Mouse (Mus musculus) stomach, embryonic 14.5 days (tissue): ENCODE data around the gene Olfr381. TPM values are rescaled to one million over a fixed set of nuclear protein-coding genes. Genes with fewer than 3 reads are reported as not detected.
"Not testable (repeated sequence)": the region's sequence is repeated elsewhere in the genome, so short reads cannot be mapped to it uniquely, and the experiment has no call there.

ENCODE experiments used
- ATAC-seq: fragments of 200-750 bp; cut with Nextera tagmentation; 2 replicates; pipeline ENCODE4 v1.8.0; 2017; ENCODE audit warnings: low read depth, moderate TSS enrichment; ENCODE audit not compliant: insufficient number of reproducible peaks, insufficient read depth, low FRiP score
- H3K27ac ChIP-seq: fragments of 300-500 bp; sonication (generic); 2 replicates; pipeline ENCODE4 v1.5.1; 2014; ENCODE audit warnings: mild to moderate bottlenecking, low read length, moderate library complexity, mixed read lengths
- H3K27me3 ChIP-seq: fragments of 300-500 bp; sonication (generic); 2 replicates; pipeline ENCODE4 v1.6.1; 2014; ENCODE audit warnings: low read length, control low read depth, mixed read lengths; ENCODE audit not compliant: control insufficient read depth, insufficient read depth
- H3K36me3 ChIP-seq: fragments of 300-500 bp; sonication (generic); 2 replicates; pipeline ENCODE4 v1.6.1; 2014; ENCODE audit warnings: mild to moderate bottlenecking, control low read depth, low read length, moderate library complexity, mixed read lengths; ENCODE audit not compliant: control insufficient read depth, insufficient read depth
- H3K4me1 ChIP-seq: fragments of 300-500 bp; sonication (generic); 2 replicates; pipeline ENCODE4 v1.6.1; 2014; ENCODE audit warnings: low read length, control low read depth, mixed read lengths; ENCODE audit not compliant: control insufficient read depth, insufficient read depth
- H3K4me2 ChIP-seq: fragments of 300-500 bp; sonication (generic); replicated peaks from 2 replicates; pipeline ENCODE4 v1.6.1; 2014; ENCODE audit warnings: low read depth, low read length, control low read depth
- H3K4me3 ChIP-seq: fragments of 300-500 bp; sonication (generic); 2 replicates; pipeline ENCODE4 v1.5.1; 2014; ENCODE audit warnings: low read depth, low read length, control low read depth
- H3K9ac ChIP-seq: fragments of 300-500 bp; sonication (generic); replicated peaks from 2 replicates; pipeline ENCODE4 v1.6.1; 2014; ENCODE audit warnings: low read depth, mild to moderate bottlenecking, control low read depth, low read length, moderate library complexity, mixed read lengths
- H3K9me3 ChIP-seq: fragments of 300-500 bp; sonication (generic); 2 replicates; pipeline ENCODE4 v1.6.1; 2016; ENCODE audit warnings: low read depth, low read length, control low read depth; ENCODE audit not compliant: control insufficient read depth
- WGBS: fragments of 180-500 bp; shearing (Covaris S2); extraction: QIAGEN DNeasy Blood & Tissue Kit; methylation state at CpG from one replicate; pipeline ENCODE4 v1.1.7; 2014; 5-methylcytosine and 5-hydroxymethylcytosine counted together
- polyA plus RNA-seq: library from polyadenylated mRNA; unstranded; fragments of >200 nt; fragmentation: Nextera tagmentation; extraction: Ambion mirVana; gene quantifications from 2 replicates; pipeline ENCODE4 v1.2.1, GENCODE M21; 2014

Olfr381 gene
- not detected in 2 replicates for polyA plus RNA-seq

DNA sequence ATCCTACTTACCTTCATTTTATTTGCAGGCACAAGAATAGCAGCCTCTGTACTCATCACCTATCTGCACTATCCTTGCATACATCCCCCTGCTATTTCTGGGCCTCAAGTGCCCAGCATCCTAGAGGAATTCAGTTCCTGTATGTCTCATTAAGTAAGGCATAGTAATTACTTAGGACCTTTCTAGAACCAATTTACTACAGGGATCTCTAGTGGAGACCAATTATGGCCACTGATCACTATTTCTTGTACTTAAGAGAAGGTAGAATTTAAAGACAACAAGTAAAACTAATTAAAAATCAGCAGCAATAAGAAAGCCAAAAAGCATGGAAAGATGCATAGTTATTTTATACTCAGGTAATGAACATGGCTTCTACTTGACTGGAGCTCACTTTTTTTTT is at the start of gene Olfr381:
Gene Olfr381, minus strand, starts transcription at position 101 of the 400 bp plus-strand sequence.
- no peaks in the 10 kb centered on the region for H3K36me3 ChIP-seq
- no peak within 1 kb of the TSS for H3K9ac ChIP-seq
- ATAC-seq: no peak
- H3K4me2 ChIP-seq: no peak within 1 kb of the TSS
- H3K27me3 ChIP-seq: no peaks in the 10 kb centered on the region
- H3K9me3 ChIP-seq: no peaks in the 10 kb centered on the region
- H3K4me3 ChIP-seq: no peak within 1 kb of the TSS
- no peaks in the 10 kb centered on the region for H3K4me1 ChIP-seq
- no peak within 1 kb of the TSS for H3K27ac ChIP-seq

GRCm38 (mm10) chr11:73528971-73529370 is 37.6 kb upstream of the Olfr381 start:
- not testable (repeated sequence) for H3K4me3 ChIP-seq, ATAC-seq, H3K4me2 ChIP-seq, H3K9ac ChIP-seq, H3K4me1 ChIP-seq, H3K27ac ChIP-seq, H3K36me3 ChIP-seq, H3K27me3 ChIP-seq, H3K9me3 ChIP-seq
- WGBS: 91% methylated on average over 1 of the region's 1 CpGs

GRCm38 (mm10) chr11:73517097-73517496 is 25.7 kb upstream of the Olfr381 start, which contains the start of gene Olfr382:
TSS of gene Olfr382 (minus strand) at chr11:73517197.
- H3K4me3 ChIP-seq: no peak within 1 kb of the TSS
- H3K4me2 ChIP-seq: no peak within 1 kb of the TSS
- no peaks in the 10 kb centered on the region for H3K27me3 ChIP-seq
- peaks cover 4% of the 10 kb centered on the region; the same call in 1 of the 2 replicates for H3K9me3 ChIP-seq
- H3K27ac ChIP-seq: no peak within 1 kb of the TSS
- no peaks in the 10 kb centered on the region for H3K4me1 ChIP-seq
- ATAC-seq: no peak
- no peak within 1 kb of the TSS for H3K9ac ChIP-seq
- H3K36me3 ChIP-seq: no peaks in the 10 kb centered on the region

GRCm38 (mm10) chr11:73457408-73457807 is 34.0 kb downstream of the Olfr381 start, which contains the start of gene Olfr380:
TSS of gene Olfr380 (minus strand) at chr11:73457508.
- H3K4me2 ChIP-seq: no peak within 1 kb of the TSS
- WGBS: 82% methylated on average over 1 of the region's 1 CpGs

More at GRCm38 (mm10) chr11:73457408-73457807, 34.0 kb downstream of the Olfr381 start, which contains the start of gene Olfr380:
- Histone ChIP-seq H3K4me1 (no peaks in the 10 kb centered on the region), H3K27ac (no peak within 1 kb of the TSS), H3K9me3 (no peaks in the 10 kb centered on the region), H3K4me3 (no peak within 1 kb of the TSS), H3K27me3 (no peaks in the 10 kb centered on the region), H3K36me3 (no peaks in the 10 kb centered on the region), H3K9ac (no peak within 1 kb of the TSS)
- ATAC-seq: no peak

Other genes starting within 250 kb of the Olfr381 start
- gene Trpv3, start 224.2 kb downstream of the Olfr381 start, polyA plus RNA-seq: 0.12 and 0.42 TPM in 2 replicates
- 3.7 and 4.1 TPM in 2 replicates for gene Aspa, start 162.0 kb downstream of the Olfr381 start, polyA plus RNA-seq
- not detected in 2 replicates for gene Gm49340, start 161.9 kb downstream of the Olfr381 start, polyA plus RNA-seq
- not detected in 2 replicates for gene Spata22, start 161.9 kb downstream of the Olfr381 start, polyA plus RNA-seq
- not detected in 2 replicates for gene Olfr20, start 140.8 kb downstream of the Olfr381 start, polyA plus RNA-seq
- gene Olfr376, start 120.4 kb downstream of the Olfr381 start, polyA plus RNA-seq: not detected in 2 replicates
- gene Olfr1, start 92.0 kb downstream of the Olfr381 start, polyA plus RNA-seq: not detected in 2 replicates
- gene Olfr378, start 63.1 kb downstream of the Olfr381 start, polyA plus RNA-seq: not detected in 2 replicates
- not detected in 2 replicates for gene Olfr380, start 34.1 kb downstream of the Olfr381 start, polyA plus RNA-seq
- gene Olfr382, start 25.6 kb upstream of the Olfr381 start, polyA plus RNA-seq: not detected in 2 replicates
- not detected in 2 replicates for gene Olfr385, start 101.4 kb upstream of the Olfr381 start, polyA plus RNA-seq
- gene Olfr384, start 107.0 kb upstream of the Olfr381 start, polyA plus RNA-seq: not detected in 2 replicates
- not detected in 2 replicates for gene Zfp735, start 197.2 kb upstream of the Olfr381 start, polyA plus RNA-seq